Mouse (Mus musculus) CH12.LX (cell line): ENCODE results near the gene Rpl41. TPM values are rescaled to one million over a fixed set of nuclear protein-coding genes. Genes with fewer than 3 reads are reported as not detected.

ENCODE experiments used
- DNase-seq: peaks from one replicate; pipeline ENCODE4 v3.0.0-alpha.2; 2013; ENCODE audit errors: extremely low read depth
- H3K27ac ChIP-seq: 2 replicates; pipeline ENCODE4 v1.5.1; 2012; ENCODE audit warnings: low read depth, mild to moderate bottlenecking, control low read depth, moderate library complexity; ENCODE audit not compliant: insufficient read depth
- H3K27me3 ChIP-seq: replicated peaks from 2 replicates; pipeline ENCODE3; 2012; ENCODE audit warnings: inconsistent platforms
- H3K36me3 ChIP-seq, 2 experiments: replicated peaks in 1 of 2; 2 replicates each; pipeline versions ENCODE3 to v1.6.1; 2012; ENCODE audit warnings: inconsistent platforms in 1 of 2, low read length in 1 of 2, mild to moderate bottlenecking in 1 of 2, mixed read lengths in 1 of 2, moderate library complexity in 1 of 2; ENCODE audit not compliant: control insufficient read depth in 1 of 2, insufficient read depth in 1 of 2
- H3K4me1 ChIP-seq, 2 experiments: 2 replicates each; pipeline ENCODE4 v1.6.1; 2012; ENCODE audit warnings: inconsistent platforms in 1 of 2, moderate library complexity in 1 of 2; ENCODE audit not compliant: insufficient read depth in 2 of 2, control insufficient read depth in 1 of 2
- H3K4me2 ChIP-seq: 2 replicates; pipeline ENCODE4 v1.6.1; 2012; ENCODE audit warnings: low read depth, mild to moderate bottlenecking, control low read depth; ENCODE audit not compliant: poor library complexity, insufficient read depth, severe bottlenecking
- H3K4me3 ChIP-seq, 3 experiments: fragments of 150-350 bp in 1 of 3; sonication (generic) in 1 of 3; replicated peaks in 1 of 3; 2 replicates each; pipeline versions ENCODE3 to v1.5.1; 2011 to 2012; ENCODE audit warnings: low read depth in 2 of 3, low read length in 2 of 3, mild to moderate bottlenecking in 2 of 3, moderate library complexity in 2 of 3, control low read depth in 1 of 3, improper control_type of control experiment in 1 of 3, inconsistent platforms in 1 of 3, mixed read lengths in 1 of 3; ENCODE audit not compliant: poor library complexity in 1 of 3
- H3K79me2 ChIP-seq: replicated peaks from 2 replicates; pipeline ENCODE4 v1.6.1; 2012; ENCODE audit warnings: mild to moderate bottlenecking, moderate library complexity; ENCODE audit not compliant: control insufficient read depth, poor library complexity, insufficient read depth, severe bottlenecking; ENCODE audit errors: extremely low read depth
- H3K9ac ChIP-seq: 2 replicates; pipeline ENCODE4 v1.6.1; 2012; ENCODE audit warnings: low read depth, mild to moderate bottlenecking, control low read depth, moderate library complexity; ENCODE audit not compliant: insufficient read depth
- H3K9me3 ChIP-seq: replicated peaks from 2 replicates; pipeline ENCODE3; 2012; ENCODE audit warnings: low read length, inconsistent platforms, mixed read lengths
- BHLHE40 ChIP-seq: IDR thresholded peaks from 2 replicates; pipeline ENCODE4 v1.6.1; 2011; ENCODE audit warnings: mild to moderate bottlenecking, low read depth, low read length, improper control_type of control experiment
- E2F4 ChIP-seq: IDR thresholded peaks from 2 replicates; pipeline ENCODE4 v1.6.1; 2011; ENCODE audit warnings: low read depth, low read length, improper control_type of control experiment; ENCODE audit not compliant: insufficient replicate concordance
- EP300 ChIP-seq: IDR thresholded peaks from 2 replicates; pipeline ENCODE4 v1.6.1; 2011; ENCODE audit warnings: low read length, improper control_type of control experiment
- ETS1 ChIP-seq: conservative IDR thresholded peaks from 2 replicates; pipeline ENCODE4 v1.6.1; 2012; ENCODE audit warnings: low read depth, mild to moderate bottlenecking, inconsistent platforms, low read length, improper control_type of control experiment, moderate library complexity
- HCFC1 ChIP-seq: IDR thresholded peaks from 2 replicates; pipeline ENCODE4 v1.6.1; 2012; ENCODE audit warnings: low read depth, mild to moderate bottlenecking, inconsistent platforms, low read length, improper control_type of control experiment
- JUND ChIP-seq: conservative IDR thresholded peaks from 2 replicates; pipeline ENCODE4 v1.6.1; 2011; ENCODE audit warnings: low read depth, low read length, improper control_type of control experiment
- MAFK ChIP-seq: IDR thresholded peaks from 2 replicates; pipeline ENCODE4 v1.6.1; 2011; ENCODE audit warnings: low read length, improper control_type of control experiment; ENCODE audit not compliant: insufficient replicate concordance
- MAX ChIP-seq: IDR thresholded peaks from 2 replicates; pipeline ENCODE4 v1.6.1; 2011; ENCODE audit warnings: low read length, improper control_type of control experiment
- MAZ ChIP-seq: IDR thresholded peaks from 2 replicates; pipeline ENCODE4 v1.6.1; 2012; ENCODE audit warnings: low read depth, mild to moderate bottlenecking, inconsistent platforms, low read length, improper control_type of control experiment, moderate library complexity
- MEF2A ChIP-seq: IDR thresholded peaks from 2 replicates; pipeline ENCODE4 v1.6.1; 2014; ENCODE audit warnings: low read depth, mild to moderate bottlenecking, inconsistent platforms, low read length, improper control_type of control experiment, borderline replicate concordance
- MXI1 ChIP-seq: IDR thresholded peaks from 2 replicates; pipeline ENCODE4 v1.6.1; 2011; ENCODE audit warnings: mild to moderate bottlenecking, low read depth, low read length, improper control_type of control experiment
- MYC ChIP-seq: IDR thresholded peaks from 2 replicates; pipeline ENCODE4 v1.6.1; 2011; ENCODE audit warnings: low read depth, mild to moderate bottlenecking, improper control_type of control experiment, low read length
- NRF1 ChIP-seq: IDR thresholded peaks from 2 replicates; pipeline ENCODE4 v1.6.1; 2014; ENCODE audit warnings: low read depth, mild to moderate bottlenecking, inconsistent platforms, low read length, improper control_type of control experiment, moderate library complexity
- PAX5 ChIP-seq: IDR thresholded peaks from 2 replicates; pipeline ENCODE4 v1.6.1; 2012; ENCODE audit warnings: low read length, inconsistent platforms, mixed read lengths
- POLR2A ChIP-seq: IDR thresholded peaks from 2 replicates; pipeline ENCODE4 v1.6.1; 2011; ENCODE audit warnings: low read depth, mild to moderate bottlenecking, improper control_type of control experiment, low read length
- POLR2AphosphoS2 ChIP-seq: IDR thresholded peaks from 2 replicates; pipeline ENCODE4 v1.6.1; 2011; ENCODE audit warnings: low read depth, low read length, improper control_type of control experiment
- RCOR1 ChIP-seq: conservative IDR thresholded peaks from 2 replicates; pipeline ENCODE4 v1.6.1; 2012; ENCODE audit warnings: low read depth, mild to moderate bottlenecking, inconsistent platforms, low read length, improper control_type of control experiment
- SMC3 ChIP-seq: IDR thresholded peaks from 2 replicates; pipeline ENCODE4 v1.6.1; 2011; ENCODE audit warnings: low read depth, low read length, improper control_type of control experiment
- UBTF ChIP-seq: IDR thresholded peaks from 2 replicates; pipeline ENCODE4 v1.6.1; 2012; ENCODE audit warnings: low read depth, mild to moderate bottlenecking, inconsistent platforms, low read length, improper control_type of control experiment, moderate library complexity
- USF2 ChIP-seq: conservative IDR thresholded peaks from 2 replicates; pipeline ENCODE4 v1.6.1; 2011; ENCODE audit warnings: low read depth, low read length, improper control_type of control experiment
- ZMIZ1 ChIP-seq: IDR thresholded peaks from 2 replicates; pipeline ENCODE4 v1.6.1; 2012; ENCODE audit warnings: low read depth, mild to moderate bottlenecking, inconsistent platforms, low read length, improper control_type of control experiment
- ZNF384 ChIP-seq: IDR thresholded peaks from 2 replicates; pipeline ENCODE4 v1.6.1; 2012; ENCODE audit warnings: low read depth, low read length, improper control_type of control experiment, inconsistent platforms
- dilution Hi-C: fragments of 300-500 bp; cut with MboI; formaldehyde crosslinking; loops from 2 replicates; pipeline ENCODE4 v1.14.3; 2020; ENCODE audit warnings: low sequenced_read_pairs; ENCODE audit not compliant: extremely low pct_unique_long_range_greater_than_20kb, extremely low pct_ligation_motif_present
- in situ Hi-C: fragments of 300-500 bp; cut with MboI; formaldehyde crosslinking; loops from 3 replicates; pipeline ENCODE4 v1.14.3; 2019; ENCODE audit warnings: low sequenced_read_pairs, low pct_ligation_motif_present, low pct_unique_long_range_greater_than_20kb, mixed read lengths
- polyA plus RNA-seq: library from polyadenylated mRNA; unstranded; fragments of >175 nt; gene quantifications from 2 replicates; pipeline ENCODE4 v1.2.1, GENCODE M21; 2012; ENCODE audit warnings: low read depth; ENCODE audit not compliant: insufficient read length
- total RNA-seq, 2 experiments: library from RNA; depleted of rRNA; stranded (reverse); fragments of 300-350 nt in 1 of 2; fragments of >200 nt in 1 of 2; gene quantifications; 2 replicates each; pipeline ENCODE4 v1.2.3; 2012 to 2014

Gene Rpl41
- total and polyA plus RNA-seq, 3 experiments = 2,709 to 8,549 (median 8,065) TPM

DNA sequence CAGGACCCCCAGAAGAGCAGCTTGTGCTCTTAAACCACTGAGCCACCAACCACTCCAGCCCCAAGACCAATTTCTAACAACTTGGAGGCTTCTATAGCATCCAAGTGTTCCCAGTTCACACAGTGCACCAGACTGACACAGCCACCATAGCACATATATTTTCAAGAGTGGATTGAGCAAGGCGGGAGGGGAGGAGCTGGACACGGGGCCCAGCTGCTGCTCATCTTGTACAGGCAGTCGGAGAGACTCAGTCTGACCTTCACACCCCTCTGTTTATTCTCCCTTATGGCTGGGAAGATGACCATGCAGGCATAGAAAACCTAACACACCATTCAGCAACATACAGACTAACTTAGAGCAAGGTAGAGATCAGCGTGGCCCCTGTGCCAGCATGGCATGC lies 39.3 kb downstream of the Rpl41 start:
- Histone ChIP-seq H3K27me3 (no peaks in the 10 kb centered on the region), H3K4me1 (peaks cover 1 to 5% of the 10 kb centered on the region in 2 experiments; a peak in 3 of 4 replicates), H3K9me3 (peaks cover 2% of the 10 kb centered on the region), H3K27ac (no peak overlapping the region), H3K9ac (no peak overlapping the region), H3K36me3 (peaks cover 38 to 52% of the 10 kb centered on the region in 2 experiments), H3K79me2 (no peaks in the 10 kb centered on the region), H3K4me3 (no peak overlapping the region), H3K4me2 (no peak overlapping the region)
- TF ChIP-seq UBTF (no peak), E2F4 (no peak), MEF2A (no peak), PAX5 (no peak), MAX (no peak), ETS1 (no peak), JUND (no peak), POLR2AphosphoS2 (no peak), EP300 (no peak)
- dilution Hi-C loops (no loop called here), in situ Hi-C loops (no loop called here)
- DNase-seq = no peak

DNA sequence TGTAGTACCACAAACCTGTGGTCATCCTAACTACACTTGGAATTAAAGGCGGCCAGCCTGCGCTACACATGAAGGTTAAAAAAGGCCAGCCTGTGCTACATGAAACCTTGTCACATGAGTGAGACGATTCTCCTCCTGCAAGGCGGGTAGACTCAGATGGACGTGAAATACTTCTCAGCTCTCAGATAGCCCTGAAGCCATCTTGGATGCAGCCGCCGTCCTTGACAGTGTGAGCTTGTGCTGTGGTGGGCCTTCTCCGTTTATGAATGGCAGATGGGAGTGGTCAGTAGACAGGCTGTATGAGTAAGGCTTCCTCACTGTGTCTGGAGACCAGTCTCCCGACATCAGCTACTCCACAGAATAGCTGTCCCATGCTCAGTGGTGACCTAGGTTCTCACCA lies 39.9 kb downstream of the Rpl41 start:
- no peaks in the 10 kb centered on the region for H3K27me3 ChIP-seq
- no peak overlapping the region for H3K4me2 ChIP-seq
- dilution Hi-C loops (no loop called here), in situ Hi-C loops (no loop called here)
- no peaks in the 10 kb centered on the region for H3K79me2 ChIP-seq
- H3K9ac ChIP-seq = no peak overlapping the region
- H3K27ac ChIP-seq = no peak overlapping the region
- no peak for DNase-seq
- H3K36me3 ChIP-seq = peaks cover 38 to 51% of the 10 kb centered on the region in 2 experiments
- no peak overlapping the region for H3K4me3 ChIP-seq
- peaks cover 6 to 12% of the 10 kb centered on the region in 2 experiments for H3K4me1 ChIP-seq
- no peak for TF ChIP-seq EP300
- no peak for TF ChIP-seq PAX5
- no peak for TF ChIP-seq POLR2AphosphoS2
- TF ChIP-seq POLR2A = no peak
- no peak for TF ChIP-seq RCOR1
- TF ChIP-seq MAFK = no peak
- TF ChIP-seq MEF2A = no peak
- TF ChIP-seq ZMIZ1 = no peak
- no peak for TF ChIP-seq MAX
- no peak for TF ChIP-seq NRF1
- no peak for TF ChIP-seq MXI1
- TF ChIP-seq HCFC1 = no peak
- TF ChIP-seq MYC = no peak
- TF ChIP-seq SMC3 = no peak
- no peak for TF ChIP-seq ZNF384
- TF ChIP-seq USF2 = no peak
- no peak for TF ChIP-seq MAZ
- TF ChIP-seq ETS1 = no peak
- no peak for TF ChIP-seq BHLHE40
- peaks cover 2% of the 10 kb centered on the region for H3K9me3 ChIP-seq
